Mouse (Mus musculus) stomach, postnatal 0 days (tissue): ENCODE results near the gene Prc1. TPM values are rescaled to one million over a fixed set of nuclear protein-coding genes. Genes with fewer than 3 reads are reported as not detected.

Experiments
- ATAC-seq: fragments of 200-750 bp; cut with Nextera tagmentation; 2 replicates; pipeline ENCODE4 v1.8.0; 2017; ENCODE audit not compliant: low FRiP score, low TSS enrichment
- DNase-seq: peaks from one replicate; pipeline ENCODE4 v3.0.0-alpha.2; 2016; ENCODE audit warnings: low spot score
- H3K27ac ChIP-seq: fragments of 300-500 bp; sonication (generic); replicated peaks from 2 replicates; pipeline ENCODE4 v1.5.1; 2014; ENCODE audit warnings: mild to moderate bottlenecking, control low read depth
- H3K27me3 ChIP-seq: fragments of 300-500 bp; sonication (generic); 2 replicates; pipeline ENCODE4 v1.6.1; 2014; ENCODE audit warnings: low read length; ENCODE audit not compliant: control insufficient read depth, insufficient read depth
- H3K36me3 ChIP-seq: fragments of 300-500 bp; sonication (generic); 2 replicates; pipeline ENCODE4 v1.6.1; 2014; ENCODE audit warnings: low read length, mixed read lengths; ENCODE audit not compliant: control insufficient read depth, insufficient read depth
- H3K4me1 ChIP-seq: fragments of 300-500 bp; sonication (generic); replicated peaks from 2 replicates; pipeline ENCODE4 v1.6.1; 2014; ENCODE audit warnings: antibody characterized with exemption; ENCODE audit not compliant: control insufficient read depth, insufficient read depth
- H3K4me2 ChIP-seq: fragments of 300-500 bp; sonication (generic); replicated peaks from 2 replicates; pipeline ENCODE4 v1.6.1; 2014; ENCODE audit warnings: low read depth, mild to moderate bottlenecking, control low read depth, moderate library complexity
- H3K4me3 ChIP-seq: fragments of 300-500 bp; sonication (generic); 2 replicates; pipeline ENCODE4 v1.5.1; 2014; ENCODE audit warnings: low read depth, low read length, control low read depth
- H3K9ac ChIP-seq: fragments of 300-500 bp; sonication (generic); 2 replicates; pipeline ENCODE4 v1.6.1; 2014; ENCODE audit warnings: mild to moderate bottlenecking, low read length, control low read depth, mixed read lengths
- H3K9me3 ChIP-seq: fragments of 300-500 bp; sonication (generic); 2 replicates; pipeline ENCODE4 v1.6.1; 2016; ENCODE audit warnings: low read length; ENCODE audit not compliant: control insufficient read depth
- CTCF ChIP-seq: IDR thresholded peaks from 2 replicates; pipeline ENCODE4 v1.5.1; 2016; ENCODE audit warnings: antibody characterized with exemption, low read depth, mild to moderate bottlenecking, moderate library complexity
- EP300 ChIP-seq: optimal IDR thresholded peaks from 2 replicates; pipeline ENCODE3; 2016; ENCODE audit warnings: antibody characterized with exemption
- WGBS: fragments of 180-500 bp; shearing (Covaris S2); extraction: QIAGEN DNeasy Blood & Tissue Kit; methylation state at CpG from one replicate; pipeline ENCODE4 v1.1.7; 2014; 5-methylcytosine and 5-hydroxymethylcytosine counted together
- polyA plus RNA-seq: library from polyadenylated mRNA; unstranded; fragments of >200 nt; fragmentation: Nextera tagmentation; extraction: Ambion mirVana; gene quantifications from 2 replicates; pipeline ENCODE4 v1.2.1, GENCODE M21; 2015

Prc1 gene
- polyA plus RNA-seq, 1 experiment from 2014 or later = 38.0 TPM

DNA sequence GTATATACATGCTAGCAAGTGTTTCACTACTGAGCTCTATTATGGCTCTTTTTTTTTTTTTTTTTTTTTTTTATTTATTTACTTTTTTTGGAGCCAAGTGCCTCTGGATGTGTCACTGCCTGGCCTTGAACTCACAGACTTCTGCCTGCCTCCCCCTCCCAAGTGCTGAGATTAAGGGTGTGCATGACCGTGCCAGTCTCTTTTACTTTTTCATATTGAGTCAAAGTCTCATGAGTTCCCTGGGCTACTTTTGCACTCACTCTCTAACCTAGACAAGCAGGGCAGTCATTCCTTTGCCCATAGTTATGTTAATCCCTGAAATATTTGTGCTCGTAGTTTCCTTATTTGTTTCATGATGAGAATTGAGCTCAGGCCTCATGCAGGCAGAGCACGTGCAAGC, 12.6 kb upstream of the Prc1 start:
- 71% methylated on average over 3 of the region's 3 CpGs for WGBS
- no peaks in the 10 kb centered on the region for H3K9me3 ChIP-seq
- TF ChIP-seq EP300 = no peak
- TF ChIP-seq CTCF = no peak
- no peak overlapping the region for H3K4me2 ChIP-seq
- no peak for ATAC-seq
- no peak overlapping the region for H3K9ac ChIP-seq
- H3K27me3 ChIP-seq = no peaks in the 10 kb centered on the region
- H3K4me3 ChIP-seq = no peak overlapping the region
- DNase-seq = no peak
- H3K4me1 ChIP-seq = no peaks in the 10 kb centered on the region
- peaks cover 28% of the 10 kb centered on the region for H3K36me3 ChIP-seq
- H3K27ac ChIP-seq = no peak overlapping the region

GRCm38 (mm10) chr7:80283226-80283918, 10.9 kb upstream of the Prc1 start:
- Histone ChIP-seq H3K27ac (no peak overlapping the region), H3K4me1 (no peaks in the 10 kb centered on the region), H3K27me3 (no peaks in the 10 kb centered on the region), H3K9me3 (no peaks in the 10 kb centered on the region), H3K36me3 (peaks cover 35% of the 10 kb centered on the region), H3K4me2 (no peak overlapping the region), H3K9ac (no peak overlapping the region), H3K4me3 (no peak overlapping the region)
- ATAC-seq = no peak
- DNase-seq = no peak
- 83% methylated on average over 3 of the region's 3 CpGs for WGBS
- no peak for TF ChIP-seq EP300
- no peak for TF ChIP-seq CTCF

DNA sequence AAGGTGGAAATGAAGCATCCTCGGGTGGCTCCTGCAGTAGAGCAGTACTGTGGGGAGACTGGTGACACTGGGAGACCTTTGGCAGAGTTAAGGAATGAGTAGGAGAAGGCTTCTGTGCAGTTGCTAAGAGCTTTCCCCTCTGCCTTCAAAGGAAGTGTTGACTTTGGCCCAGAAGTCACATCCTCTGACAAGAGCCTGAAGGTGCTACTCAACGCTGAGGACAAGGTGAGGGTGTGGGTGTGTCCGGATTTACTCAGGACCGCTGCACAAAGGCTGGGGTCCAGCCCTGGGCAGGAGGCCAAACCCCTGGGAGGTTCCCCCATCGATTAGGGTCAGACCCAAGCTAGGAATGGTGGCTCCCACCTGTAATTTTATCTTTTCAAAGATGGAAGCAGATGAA, 9.9 kb upstream of the Prc1 start:
- peaks cover 35% of the 10 kb centered on the region for H3K36me3 ChIP-seq
- no peak overlapping the region for H3K4me2 ChIP-seq

DNA sequence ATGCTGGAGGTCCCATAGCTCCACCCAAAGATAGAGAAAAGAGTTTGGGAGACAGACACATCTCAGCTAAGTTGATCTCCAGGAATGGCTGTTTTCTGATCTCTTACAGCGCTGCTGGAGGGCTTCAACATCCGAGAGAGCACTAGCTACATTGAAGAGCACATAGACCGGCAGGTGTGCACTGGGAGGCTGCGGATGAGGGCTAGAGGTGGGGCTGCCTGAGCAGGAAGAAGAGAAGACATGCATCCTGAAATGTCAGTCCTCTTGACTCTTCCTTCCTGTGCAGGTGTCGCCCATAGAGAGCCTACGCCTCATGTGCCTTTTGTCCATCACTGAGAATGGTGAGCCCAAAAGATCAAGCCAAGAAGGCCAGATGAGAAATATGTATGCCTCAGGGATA, 8.5 kb upstream of the Prc1 start:
- Histone ChIP-seq H3K27me3 (no peaks in the 10 kb centered on the region), H3K27ac (no peak overlapping the region), H3K4me1 (no peaks in the 10 kb centered on the region), H3K9ac (no peak overlapping the region), H3K9me3 (no peaks in the 10 kb centered on the region), H3K36me3 (peaks cover 34% of the 10 kb centered on the region), H3K4me2 (no peak overlapping the region), H3K4me3 (no peak overlapping the region)
- 93% methylated on average over 6 of the region's 6 CpGs for WGBS
- DNase-seq = no peak
- no peak for ATAC-seq
- no peak for TF ChIP-seq EP300
- TF ChIP-seq CTCF = no peak

More for the DNA sequence above, 9.9 kb upstream of the Prc1 start:
- no peaks in the 10 kb centered on the region for H3K4me1 ChIP-seq
- H3K9me3 ChIP-seq = no peaks in the 10 kb centered on the region
- H3K9ac ChIP-seq = no peak overlapping the region
- H3K4me3 ChIP-seq = no peak overlapping the region
- DNase-seq = no peak
- no peaks in the 10 kb centered on the region for H3K27me3 ChIP-seq
- no peak for ATAC-seq
- WGBS = 73% methylated on average over 5 of the region's 5 CpGs
- H3K27ac ChIP-seq = no peak overlapping the region
- TF ChIP-seq EP300 (no peak), CTCF (no peak)

DNA sequence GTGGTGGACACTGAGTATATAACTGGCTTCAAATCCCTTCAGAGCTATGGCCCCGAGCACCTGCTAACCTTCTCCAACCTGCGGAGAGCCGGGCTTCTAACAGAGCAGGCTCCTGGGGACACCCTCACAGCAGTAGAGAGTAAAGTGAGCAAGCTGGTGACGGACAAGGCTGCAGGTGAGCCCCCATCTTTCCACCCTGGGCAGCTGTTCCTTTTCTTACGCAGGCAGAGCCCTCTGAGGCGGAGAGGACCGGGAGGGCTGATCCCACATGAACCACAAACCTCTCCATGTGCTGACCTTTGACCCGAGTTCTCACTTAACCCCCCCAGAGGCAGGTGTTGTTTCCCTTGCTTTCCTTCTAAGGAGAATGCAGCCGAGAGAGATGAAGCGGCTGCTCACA, 6.5 kb upstream of the Prc1 start:
- Histone ChIP-seq H3K4me2 (no peak overlapping the region), H3K27me3 (no peaks in the 10 kb centered on the region), H3K36me3 (peaks cover 34% of the 10 kb centered on the region), H3K9me3 (no peaks in the 10 kb centered on the region), H3K9ac (no peak overlapping the region), H3K4me1 (no peaks in the 10 kb centered on the region), H3K27ac (no peak overlapping the region), H3K4me3 (no peak overlapping the region)
- 85% methylated on average over 10 of the region's 10 CpGs for WGBS
- TF ChIP-seq CTCF (no peak), EP300 (no peak)
- DNase-seq = no peak
- ATAC-seq = no peak

GRCm38 (mm10) chr7:80294764-80295648, 756 bp downstream of the Prc1 start:
- H3K4me3 ChIP-seq = peak overlapping the region; percentile 79
- DNase-seq (peak; percentile 26), ATAC-seq (peak; percentile 36; the same call in 1 of the 2 replicates)
- peak overlapping the region; percentile 61 for H3K27ac ChIP-seq
- H3K27me3 ChIP-seq = no peaks in the 10 kb centered on the region
- WGBS = 6% methylated on average over 37 of the region's 37 CpGs
- peak overlapping the region; percentile 77 for H3K9ac ChIP-seq
- H3K9me3 ChIP-seq = no peaks in the 10 kb centered on the region
- H3K4me2 ChIP-seq = peak overlapping the region; percentile 85
- no peaks in the 10 kb centered on the region for H3K4me1 ChIP-seq
- no peak for TF ChIP-seq EP300
- TF ChIP-seq CTCF = no peak
- 0 out of 2 replicates have a peak, but pooled peaks cover 2% of the 10 kb centered on the region for H3K36me3 ChIP-seq
